Mouse (Mus musculus) adrenal gland, postnatal 36 days (tissue): ENCODE results near the gene Igsf21. TPM values are rescaled to one million over a fixed set of nuclear protein-coding genes. Genes with fewer than 3 reads are reported as not detected.

Experiments
- DNase-seq, 2 experiments: peaks; one replicate each; pipeline ENCODE4 v3.0.0; 2021; ENCODE audit warnings: mixed read lengths in 1 of 2
- total RNA-seq, 2 experiments: library from RNA; stranded (reverse); gene quantifications; 2 replicates each; pipeline ENCODE4 v1.2.3; 2021

Igsf21 gene
- total RNA-seq, 2 experiments from 2014 or later: 2.9 to 3.7 TPM

- DNase-seq: peak in 1 of 2 experiments; percentile 16
Measured at GRCm38 (mm10) chr4:140100141-140100540, 146.4 kb downstream of the Igsf21 start.

- no peak for DNase-seq
Measured at GRCm38 (mm10) chr4:140096283-140096682, 150.3 kb downstream of the Igsf21 start.

DNA sequence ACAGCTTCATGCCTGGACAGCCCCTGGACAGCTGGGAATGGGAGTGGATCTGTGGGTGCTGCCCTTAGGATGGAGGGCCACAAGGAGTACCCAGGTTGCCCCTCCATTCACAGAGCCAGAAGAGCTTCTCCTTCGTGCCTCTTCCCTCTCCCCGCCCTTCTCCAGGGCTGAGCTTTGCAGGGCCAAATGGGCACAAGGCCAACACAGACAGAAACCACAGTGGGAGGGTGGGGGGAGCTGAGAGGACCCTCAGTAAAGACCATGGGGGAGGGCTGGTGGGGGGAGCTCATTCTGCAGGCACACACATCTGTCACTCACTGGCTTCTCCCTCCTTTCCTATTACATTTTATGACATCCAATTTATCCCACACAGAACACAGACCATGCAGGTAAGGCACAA, 151.7 kb downstream of the Igsf21 start:
- DNase-seq: no peak

- DNase-seq: no peak
Measured at GRCm38 (mm10) chr4:140092367-140092766, 154.2 kb downstream of the Igsf21 start.

GRCm38 (mm10) chr4:140091693-140092092, 154.9 kb downstream of the Igsf21 start:
- DNase-seq: no peak

GRCm38 (mm10) chr4:140089676-140090075, 156.9 kb downstream of the Igsf21 start:
- peak; percentile 60 to 82 for DNase-seq

- DNase-seq: no peak
Measured at GRCm38 (mm10) chr4:140088711-140089440, 157.7 kb downstream of the Igsf21 start.

GRCm38 (mm10) chr4:140086192-140086591, 160.4 kb downstream of the Igsf21 start:
- peak in 1 of 2 experiments; percentile 48 for DNase-seq

- peak; percentile 28 to 49 for DNase-seq
Measured at GRCm38 (mm10) chr4:140084521-140085011, 162.0 kb downstream of the Igsf21 start.

- no peak for DNase-seq
Measured at GRCm38 (mm10) chr4:140084064-140084463, 162.5 kb downstream of the Igsf21 start.

DNA sequence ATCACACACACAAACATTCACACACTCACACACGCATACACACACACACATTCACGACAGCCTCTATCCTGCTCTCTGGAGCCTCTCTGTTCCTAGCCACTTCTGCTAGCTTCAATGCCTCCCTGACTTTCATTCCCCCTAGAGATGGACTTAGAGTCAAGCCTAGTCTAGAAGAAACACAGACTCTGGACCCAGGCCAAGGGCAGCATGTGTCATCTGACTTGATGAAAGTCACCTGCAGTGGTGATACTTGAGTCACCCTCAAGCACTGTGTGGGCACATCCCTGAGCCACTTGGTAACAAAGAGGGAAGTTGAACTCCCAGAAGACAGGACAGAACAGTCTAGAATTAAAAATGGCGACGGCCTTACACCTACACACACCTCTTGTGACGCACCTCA, 168.2 kb downstream of the Igsf21 start:
- no peak for DNase-seq

- DNase-seq: no peak
Measured at GRCm38 (mm10) chr4:140077615-140078014, 169.0 kb downstream of the Igsf21 start.

GRCm38 (mm10) chr4:140076852-140077563, 169.6 kb downstream of the Igsf21 start:
- DNase-seq: no peak

DNA sequence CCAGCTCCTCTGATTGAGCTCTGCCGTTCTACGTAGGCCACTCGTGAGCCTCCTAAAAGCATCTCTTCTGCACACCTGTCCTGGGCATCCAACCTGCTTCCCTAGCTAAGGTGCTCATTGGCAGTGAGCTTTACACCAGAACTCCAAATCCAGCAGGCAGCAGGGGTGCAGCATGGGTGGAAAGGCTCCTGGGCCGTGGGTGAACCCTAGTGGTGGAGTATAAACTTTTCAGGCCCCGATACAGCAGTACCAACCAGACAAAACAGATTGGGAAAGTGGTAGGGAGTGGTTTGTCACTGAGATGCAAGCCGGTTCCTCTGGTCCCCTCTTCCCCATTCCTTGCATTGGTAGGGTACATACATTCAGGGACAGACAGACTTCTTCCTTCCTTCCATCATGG, 170.2 kb downstream of the Igsf21 start:
- DNase-seq: no peak

DNA sequence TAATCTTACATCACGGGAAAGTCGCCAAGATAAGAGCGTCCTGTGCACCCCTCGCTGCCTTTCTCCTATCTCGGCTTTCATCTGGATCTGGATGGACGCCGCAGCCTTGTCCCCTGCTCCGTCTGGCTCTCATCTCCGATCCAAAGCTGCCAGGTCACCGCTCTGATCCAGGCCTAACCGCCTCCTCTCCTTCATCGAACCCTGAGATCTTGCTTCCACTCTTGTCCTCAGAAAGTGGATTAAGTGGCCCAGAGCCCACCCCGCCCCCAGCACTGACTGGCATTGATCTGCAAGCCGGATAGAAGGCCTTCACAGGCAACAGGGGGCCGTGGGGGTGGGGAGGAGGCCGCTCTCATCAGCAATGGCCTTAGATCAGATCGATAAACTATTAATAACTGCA, 175.5 kb downstream of the Igsf21 start:
- peak; percentile 29 to 48 for DNase-seq

DNA sequence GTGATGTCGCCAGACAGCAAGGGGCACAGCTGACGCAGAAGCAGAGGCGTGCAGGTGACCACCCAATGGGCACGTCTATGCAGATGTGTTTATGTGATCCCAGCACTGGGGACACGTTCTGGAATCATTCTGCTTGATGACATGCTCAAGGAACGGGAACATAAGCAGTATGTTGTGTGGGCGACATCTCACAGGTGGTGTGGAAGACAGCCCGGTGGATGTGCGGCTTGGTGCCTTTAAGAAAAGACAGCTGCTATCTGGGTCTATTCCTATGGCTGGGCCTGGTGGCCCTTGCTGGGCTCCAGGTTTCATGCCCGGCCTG, 176.3 kb downstream of the Igsf21 start:
- DNase-seq: no peak

DNA sequence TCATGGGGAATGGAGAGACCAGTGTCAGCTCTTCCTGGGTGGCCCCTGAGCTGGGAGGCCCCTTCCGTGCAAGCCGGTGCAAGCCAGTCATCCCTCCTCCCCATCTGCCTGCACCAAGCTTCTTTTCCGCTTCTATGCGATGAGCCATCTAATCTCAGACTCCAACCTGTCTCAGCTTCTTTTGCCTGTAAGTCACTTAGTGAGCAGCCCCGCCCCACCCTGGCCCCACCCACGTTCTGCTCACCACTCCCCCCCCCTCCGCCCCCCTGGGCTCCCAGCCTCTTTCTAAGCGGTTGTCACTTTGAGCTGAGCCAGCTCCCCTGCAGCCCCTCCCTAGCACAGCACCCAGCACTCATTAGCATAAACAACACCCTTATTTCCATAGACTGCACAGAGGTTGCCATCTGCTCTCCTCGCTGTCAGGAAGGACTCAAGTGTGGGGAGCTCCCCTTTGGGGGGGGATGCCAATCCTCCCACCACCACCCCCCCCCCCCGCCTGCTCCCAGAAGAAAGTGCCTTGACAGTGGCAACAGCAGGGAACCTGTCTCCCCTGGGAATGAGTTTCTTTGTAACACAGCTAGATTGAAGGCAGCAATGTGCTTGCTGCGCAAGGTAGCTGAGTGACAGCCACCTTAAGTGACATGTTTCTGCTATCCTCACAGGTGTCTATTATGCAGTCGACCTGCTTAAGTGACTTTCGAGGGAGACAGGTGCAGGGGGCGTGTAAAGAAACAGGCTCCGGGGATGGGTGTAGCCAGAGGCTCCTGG, 176.8 kb downstream of the Igsf21 start:
- DNase-seq: no peak

- DNase-seq: no peak
Measured at GRCm38 (mm10) chr4:140068468-140068867, 178.1 kb downstream of the Igsf21 start.

DNA sequence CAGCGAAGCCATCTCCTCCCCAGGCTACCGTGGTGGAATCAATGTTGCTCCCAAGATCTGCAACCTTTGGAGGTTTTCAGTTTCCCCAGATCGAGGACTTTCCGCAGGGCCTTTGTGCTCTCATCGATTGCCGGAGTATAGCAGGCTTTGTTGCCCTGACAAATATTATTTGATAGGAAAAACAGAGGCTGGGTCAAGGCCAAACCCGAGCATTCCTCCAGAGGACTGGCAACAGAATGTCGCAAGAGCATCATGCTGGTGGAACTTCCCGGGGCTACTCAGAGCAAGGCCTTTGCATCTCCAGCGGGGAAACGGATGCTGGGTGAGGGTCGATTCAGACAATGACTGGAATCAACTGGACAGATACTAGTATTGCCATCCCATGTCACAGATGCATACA, 180.6 kb downstream of the Igsf21 start:
- DNase-seq: peak; percentile 51 to 52

DNA sequence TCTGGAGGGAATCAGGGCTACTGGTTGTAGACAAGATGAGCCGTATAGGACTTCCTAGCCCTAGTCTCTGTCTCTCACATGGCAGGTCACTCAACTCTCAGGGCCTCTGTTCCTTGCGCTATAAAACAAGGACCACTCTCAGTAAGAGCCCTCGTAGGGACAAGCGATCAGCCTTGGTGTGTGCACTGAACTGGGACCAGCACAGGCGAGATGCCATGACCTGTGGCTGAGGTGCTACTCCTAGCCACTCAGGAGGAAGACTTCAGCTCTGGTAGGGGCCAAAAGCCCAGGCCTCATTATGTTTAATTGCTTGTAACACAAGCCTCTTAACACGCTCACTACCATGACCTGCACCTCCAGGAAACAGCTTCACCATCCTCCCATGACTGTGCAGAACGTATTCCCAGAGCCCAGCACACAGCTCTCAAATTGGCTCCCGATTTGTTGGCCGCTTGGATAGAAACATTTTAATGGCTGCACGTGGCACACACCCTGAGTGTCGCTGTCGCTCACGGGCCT, 183.4 kb downstream of the Igsf21 start:
- no peak for DNase-seq

DNA sequence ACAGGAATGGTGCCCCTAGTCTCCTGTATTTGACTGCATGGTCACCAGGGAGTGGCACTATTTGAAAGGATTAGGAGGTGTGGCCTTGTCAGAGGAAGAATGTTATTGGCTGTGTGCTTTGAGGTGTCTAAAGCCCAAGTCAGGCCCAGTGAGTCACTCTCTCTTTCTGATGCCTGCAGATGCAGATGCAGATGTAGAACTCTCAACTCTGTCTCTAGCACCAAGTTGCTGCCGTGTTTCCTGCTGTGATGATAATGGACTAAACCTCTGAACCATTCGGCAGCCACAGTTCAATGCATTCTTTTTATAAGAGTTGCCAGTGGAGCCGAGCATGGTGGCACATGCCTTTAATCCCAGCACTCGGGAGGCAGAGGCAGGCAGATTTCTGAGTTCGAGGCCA, 186.3 kb downstream of the Igsf21 start:
- DNase-seq: no peak

GRCm38 (mm10) chr4:140053042-140053441, 193.5 kb downstream of the Igsf21 start:
- no peak for DNase-seq

GRCm38 (mm10) chr4:140052575-140052974, 194.0 kb downstream of the Igsf21 start:
- DNase-seq: peak; percentile 29 to 52
